Mouse (Mus musculus) myocyte (in vitro differentiated cells): ENCODE measurements around the gene Hlx. TPM values are rescaled to one million over a fixed set of nuclear protein-coding genes. Genes with fewer than 3 reads are reported as not detected.

ENCODE experiments used
- H3K27me3 ChIP-seq: one replicate; pipeline ENCODE4 v1.6.1; 2011; ENCODE audit not compliant: control insufficient read depth, insufficient read depth, insufficient read length
- H3K36me3 ChIP-seq: one replicate; pipeline ENCODE4 v1.6.1; 2011; ENCODE audit not compliant: control insufficient read depth, insufficient read depth
- H3K4me2 ChIP-seq: one replicate; pipeline ENCODE4 v1.6.1; 2011; ENCODE audit warnings: low read depth, control low read depth
- H3K4me3 ChIP-seq: one replicate; pipeline ENCODE4 v1.5.1; 2011; ENCODE audit warnings: mild to moderate bottlenecking, control low read depth, moderate library complexity
- H3K79me2 ChIP-seq: one replicate; pipeline ENCODE4 v1.6.1; 2011; ENCODE audit not compliant: control insufficient read depth, insufficient read depth
- H3ac ChIP-seq: one replicate; pipeline ENCODE4 v1.6.1; 2011; ENCODE audit not compliant: control insufficient read depth, insufficient read length
- CEBPB ChIP-seq: IDR thresholded peaks from 2 replicates; pipeline ENCODE4 v1.6.1; 2011; ENCODE audit warnings: mild to moderate bottlenecking, moderate library complexity; ENCODE audit not compliant: poor library complexity, insufficient read depth, severe bottlenecking
- E2F4 ChIP-seq: IDR thresholded peaks from one replicate; pipeline ENCODE4 v1.6.1; 2011; ENCODE audit warnings: mild to moderate bottlenecking, control low read depth, moderate library complexity; ENCODE audit not compliant: insufficient read depth
- MAX ChIP-seq: IDR thresholded peaks from one replicate; pipeline ENCODE4 v1.6.1; 2011; ENCODE audit warnings: low read depth, mild to moderate bottlenecking, control low read depth
- MYOD1 ChIP-seq, 3 experiments: IDR thresholded peaks; one replicate each; pipeline ENCODE4 v1.6.1; 2011; ENCODE audit warnings: control low read depth in 2 of 3, low read depth in 2 of 3, mild to moderate bottlenecking in 2 of 3, moderate library complexity in 1 of 3; ENCODE audit not compliant: insufficient read length in 2 of 3, control insufficient read depth in 1 of 3
- MYOG ChIP-seq, 3 experiments: IDR thresholded peaks; one replicate each; pipeline ENCODE4 v1.6.1; 2011; ENCODE audit warnings: control low read depth in 2 of 3, low read depth in 2 of 3, mild to moderate bottlenecking in 2 of 3; ENCODE audit not compliant: insufficient read length in 2 of 3, control insufficient read depth in 1 of 3, insufficient read depth in 1 of 3
- POLR2A ChIP-seq: IDR thresholded peaks from one replicate; pipeline ENCODE4 v1.6.1; 2011; ENCODE audit warnings: low read depth, mild to moderate bottlenecking, control low read depth, moderate library complexity; ENCODE audit not compliant: insufficient read length
- POLR2AphosphoS2 ChIP-seq: IDR thresholded peaks from one replicate; pipeline ENCODE4 v1.6.1; 2011; ENCODE audit warnings: low read depth, control low read depth; ENCODE audit not compliant: insufficient read length
- REST ChIP-seq: IDR thresholded peaks from one replicate; pipeline ENCODE4 v1.6.1; 2011; ENCODE audit warnings: mild to moderate bottlenecking, control low read depth, moderate library complexity; ENCODE audit not compliant: insufficient read depth, insufficient read length
- SRF ChIP-seq: IDR thresholded peaks from one replicate; pipeline ENCODE4 v1.6.1; 2011; ENCODE audit warnings: low read depth; ENCODE audit not compliant: control insufficient read depth, insufficient read length
- TCF12 ChIP-seq: IDR thresholded peaks from one replicate; pipeline ENCODE4 v1.6.1; 2011; ENCODE audit warnings: mild to moderate bottlenecking, control low read depth; ENCODE audit not compliant: poor library complexity, insufficient read depth, severe bottlenecking
- TCF3 ChIP-seq: IDR thresholded peaks from one replicate; pipeline ENCODE4 v1.6.1; 2011; ENCODE audit warnings: low read depth, control low read depth; ENCODE audit not compliant: insufficient read length
- USF1 ChIP-seq: IDR thresholded peaks from one replicate; pipeline ENCODE4 v1.6.1; 2011; ENCODE audit warnings: low read depth, mild to moderate bottlenecking, control low read depth, moderate library complexity
- polyA plus RNA-seq: library from polyadenylated mRNA; unstranded; fragments of >200 nt; fragmentation: generic; extraction: Trizol; gene quantifications from one replicate; pipeline ENCODE4 v1.2.1, GENCODE M21; 2012; ENCODE audit warnings: missing spikeins

Hlx gene
- polyA plus RNA-seq, 1 experiment = 15.8 TPM

GRCm38 (mm10) chr1:184717691-184718200 lies 14.7 kb downstream of the Hlx start:
- H3ac ChIP-seq = no peak overlapping the region

GRCm38 (mm10) chr1:184717016-184717568 lies 15.3 kb downstream of the Hlx start:
- Histone ChIP-seq H3K4me2 (no peak overlapping the region), H3K27me3 (no peaks in the 10 kb centered on the region), H3ac (no peak overlapping the region), H3K36me3 (no peaks in the 10 kb centered on the region), H3K79me2 (no peaks in the 10 kb centered on the region), H3K4me3 (no peak overlapping the region)
- TF ChIP-seq MYOG (IDR thresholded peaks at IDR 0.05; ENCODE audit: control insufficient read depth in 1 of 3, insufficient read depth in 1 of 3, insufficient read length in 2 of 3, low read depth in 2 of 3) (no peak), TCF12 (no peak), POLR2A (no peak), USF1 (no peak), SRF (no peak), CEBPB (no peak), MYOD1 (IDR thresholded peaks at IDR 0.05; ENCODE audit: control insufficient read depth in 1 of 3, insufficient read length in 2 of 3, low read depth in 2 of 3) (no peak), REST (no peak), POLR2AphosphoS2 (no peak), TCF3 (no peak), MAX (no peak), E2F4 (no peak)

More at GRCm38 (mm10) chr1:184717691-184718200, 14.7 kb downstream of the Hlx start:
- no peak for TF ChIP-seq POLR2AphosphoS2
- no peak for TF ChIP-seq MYOD1 (IDR thresholded peaks at IDR 0.05; ENCODE audit: control insufficient read depth in 1 of 3, insufficient read length in 2 of 3, low read depth in 2 of 3)
- TF ChIP-seq MAX = no peak
- no peak for TF ChIP-seq REST
- no peak for TF ChIP-seq POLR2A
- no peak for TF ChIP-seq TCF12
- TF ChIP-seq CEBPB = no peak
- TF ChIP-seq USF1 = no peak
- no peak for TF ChIP-seq TCF3
- no peak for TF ChIP-seq MYOG (IDR thresholded peaks at IDR 0.05; ENCODE audit: control insufficient read depth in 1 of 3, insufficient read depth in 1 of 3, insufficient read length in 2 of 3, low read depth in 2 of 3)
- TF ChIP-seq E2F4 = no peak
- TF ChIP-seq SRF = no peak
- no peaks in the 10 kb centered on the region for H3K36me3 ChIP-seq
- H3K4me2 ChIP-seq = no peak overlapping the region
- H3K27me3 ChIP-seq = no peaks in the 10 kb centered on the region
- no peak overlapping the region for H3K4me3 ChIP-seq
- H3K79me2 ChIP-seq = no peaks in the 10 kb centered on the region

- no peaks in the 10 kb centered on the region for H3K36me3 ChIP-seq
- no peaks in the 10 kb centered on the region for H3K27me3 ChIP-seq
- H3K4me3 ChIP-seq = no peak overlapping the region
- TF ChIP-seq E2F4 (no peak), REST (no peak), TCF3 (no peak), CEBPB (no peak), SRF (no peak), POLR2AphosphoS2 (no peak), TCF12 (no peak), POLR2A (no peak), MAX (no peak), USF1 (no peak), MYOG (IDR thresholded peaks at IDR 0.05; ENCODE audit: control insufficient read depth in 1 of 3, insufficient read depth in 1 of 3, insufficient read length in 2 of 3, low read depth in 2 of 3) (no peak), MYOD1 (IDR thresholded peaks at IDR 0.05; ENCODE audit: control insufficient read depth in 1 of 3, insufficient read length in 2 of 3, low read depth in 2 of 3) (no peak)
- H3ac ChIP-seq = no peak overlapping the region
- no peaks in the 10 kb centered on the region for H3K79me2 ChIP-seq
- H3K4me2 ChIP-seq = no peak overlapping the region
These were observed 16.3 kb downstream of the Hlx start for GRCm38 (mm10) chr1:184716117-184716516.

GRCm38 (mm10) chr1:184715693-184716092 lies 16.7 kb downstream of the Hlx start:
- Histone ChIP-seq H3K27me3 (no peaks in the 10 kb centered on the region), H3K4me2 (no peak overlapping the region), H3K79me2 (no peaks in the 10 kb centered on the region), H3ac (no peak overlapping the region), H3K36me3 (no peaks in the 10 kb centered on the region), H3K4me3 (no peak overlapping the region)
- TF ChIP-seq SRF (no peak), CEBPB (no peak), E2F4 (no peak), MYOG (IDR thresholded peaks at IDR 0.05; ENCODE audit: control insufficient read depth in 1 of 3, insufficient read depth in 1 of 3, insufficient read length in 2 of 3, low read depth in 2 of 3) (no peak), POLR2A (no peak), POLR2AphosphoS2 (no peak), MAX (no peak), USF1 (no peak), MYOD1 (IDR thresholded peaks at IDR 0.05; ENCODE audit: control insufficient read depth in 1 of 3, insufficient read length in 2 of 3, low read depth in 2 of 3) (no peak), TCF12 (no peak), TCF3 (no peak), REST (no peak)
